Comparison of ENCODE assay signal across 7 mouse cellular contexts in the genomic region with DNA sequence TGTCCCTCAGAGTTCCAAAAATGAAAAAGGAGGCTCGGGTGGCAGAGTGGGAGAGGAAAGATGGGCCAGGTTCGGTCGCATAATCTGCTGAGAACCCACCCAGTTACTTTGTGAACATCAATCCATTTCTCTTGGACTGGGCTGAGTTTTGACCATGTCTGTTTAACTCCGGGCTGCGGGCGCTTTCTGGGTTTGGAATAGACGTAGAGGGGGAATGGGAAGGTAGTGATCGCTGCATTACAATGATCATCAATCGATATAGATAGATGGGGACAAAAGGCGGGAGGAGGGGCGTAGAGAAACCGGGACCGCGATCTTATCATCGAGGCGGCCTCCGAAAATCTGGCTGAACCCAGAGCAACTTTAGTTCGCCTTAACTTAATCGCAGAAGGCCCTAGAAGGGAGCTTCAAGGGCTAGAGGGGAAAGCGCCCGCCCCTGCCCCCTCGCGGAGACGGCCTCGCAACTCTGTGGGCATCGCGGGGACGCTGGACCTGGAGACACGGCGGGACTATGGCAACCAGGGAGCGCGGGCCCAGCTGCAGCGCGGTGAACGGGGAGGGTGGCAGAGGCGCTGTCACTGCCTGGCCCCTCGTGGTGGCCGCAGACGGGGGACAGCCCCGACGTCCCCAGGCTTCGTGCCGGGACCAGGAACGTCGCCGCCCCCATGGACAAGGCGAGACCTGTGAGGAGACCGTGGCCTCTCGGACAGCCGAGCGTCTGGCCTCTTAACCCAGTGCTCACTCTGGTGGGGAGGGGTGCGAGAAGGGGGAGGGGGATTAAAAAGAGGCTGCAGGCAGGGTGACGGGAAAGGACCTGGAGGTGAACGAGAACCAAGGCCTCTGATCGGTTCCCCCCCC. TPM values are rescaled to one million over a fixed set of nuclear protein-coding genes. Genes with fewer than 3 reads are reported as not detected.
A peak's percentile ranks its signal among the peaks of the same experiment; 100 is the strongest.
DNase-seq lines count a peak whose midpoint lies in the region; ATAC-seq and TF ChIP-seq lines count a peak whose summit lies in the region.

No protein-coding gene starts in this region.

- H3K4me3 ChIP-seq in lung, postnatal 0 days (ENCODE audit: low read depth, low read length): peak overlapping the region; percentile 0; the same call in 1 of the 2 replicates
- H3K4me3 ChIP-seq in forebrain, embryonic 13.5 days: peak overlapping the region; percentile 36
- peak overlapping the region; percentile 35 for H3K4me3 ChIP-seq in limb, embryonic 13.5 days
- peak overlapping the region; percentile 10; the same call in 1 of the 2 replicates for H3K4me3 ChIP-seq in stomach, embryonic 14.5 days (ENCODE audit: low read depth, low read length)

- DNase-seq in lung, postnatal 0 days (ENCODE audit: low spot score): no peak
- no peak for DNase-seq in lung, postnatal 25 days (ENCODE audit: low spot score)
- DNase-seq in T-cell, adult 2 months (ENCODE audit: low spot score): no peak
- no peak for DNase-seq in layer of hippocampus, adult 9-11 months

- H3K27ac ChIP-seq in lung, postnatal 0 days (ENCODE audit: low read length): no peak overlapping the region
- H3K27ac ChIP-seq in forebrain, embryonic 13.5 days: peak overlapping the region; percentile 51; the same call in 1 of the 2 replicates
- no peak overlapping the region; the same call in 1 of the 2 replicates for H3K27ac ChIP-seq in limb, embryonic 13.5 days
- H3K27ac ChIP-seq in stomach, embryonic 14.5 days (ENCODE audit: low read length): no peak overlapping the region

- no peaks in the 10 kb centered on the region for H3K36me3 ChIP-seq in lung, postnatal 0 days (ENCODE audit: insufficient read depth, low read length)
- peaks cover 29% of the 10 kb centered on the region for H3K36me3 ChIP-seq in forebrain, embryonic 13.5 days (ENCODE audit: poor library complexity, severe bottlenecking)
- peaks cover 24% of the 10 kb centered on the region for H3K36me3 ChIP-seq in limb, embryonic 13.5 days
- no peaks in the 10 kb centered on the region for H3K36me3 ChIP-seq in stomach, embryonic 14.5 days (ENCODE audit: control insufficient read depth, insufficient read depth, low read length)

- no peak overlapping the region for H3K9ac ChIP-seq in lung, postnatal 0 days (replicated peaks; ENCODE audit: low read depth)
- H3K9ac ChIP-seq in forebrain, embryonic 13.5 days: peak overlapping the region; percentile 62
- H3K9ac ChIP-seq in limb, embryonic 13.5 days: peak overlapping the region; percentile 25
- H3K9ac ChIP-seq in stomach, embryonic 14.5 days (replicated peaks; ENCODE audit: low read depth, low read length): no peak overlapping the region

- peak; percentile 42 for TF ChIP-seq CTCF in lung, postnatal 0 days (IDR thresholded peaks at IDR 0.05)

- peak; percentile 52 for ATAC-seq in lung, postnatal 0 days
- ATAC-seq in forebrain, embryonic 13.5 days: peak; percentile 85
- ATAC-seq in limb, embryonic 13.5 days (ENCODE audit: low FRiP score, low read depth): peak; percentile 57
- ATAC-seq in stomach, embryonic 14.5 days (ENCODE audit: insufficient number of reproducible peaks, insufficient read depth, low FRiP score, low read depth): 0 out of 2 replicates have a peak, but pooled peaks have one; percentile 49

- WGBS in lung, postnatal 0 days: 9% methylated on average over 51 of the region's 55 CpGs
- 6% methylated on average over 52 of the region's 55 CpGs for WGBS in forebrain, embryonic 13.5 days
- 8% methylated on average over 53 of the region's 55 CpGs for WGBS in limb, embryonic 13.5 days
- 8% methylated on average over 54 of the region's 55 CpGs for WGBS in stomach, embryonic 14.5 days

- no peaks in the 10 kb centered on the region for H3K4me1 ChIP-seq in lung, postnatal 0 days (ENCODE audit: insufficient read depth, low read depth, low read length)
- peaks cover 61% of the 10 kb centered on the region for H3K4me1 ChIP-seq in forebrain, embryonic 13.5 days
- peaks cover 35% of the 10 kb centered on the region for H3K4me1 ChIP-seq in limb, embryonic 13.5 days
- H3K4me1 ChIP-seq in stomach, embryonic 14.5 days (ENCODE audit: control insufficient read depth, insufficient read depth, low read length): peaks cover 8% of the 10 kb centered on the region; the same call in 1 of the 2 replicates

- peak overlapping the region; percentile 42 for H3K4me2 ChIP-seq in lung, postnatal 0 days (replicated peaks; ENCODE audit: low read depth, low read length)
- peak overlapping the region; percentile 70 for H3K4me2 ChIP-seq in forebrain, embryonic 13.5 days
- H3K4me2 ChIP-seq in limb, embryonic 13.5 days (replicated peaks): peak overlapping the region; percentile 69
- peak overlapping the region; percentile 50 for H3K4me2 ChIP-seq in stomach, embryonic 14.5 days (replicated peaks; ENCODE audit: low read depth, low read length)

- no peak for TF ChIP-seq EP300 in lung, postnatal 0 days (IDR thresholded peaks at IDR 0.05)

- H3K9me3 ChIP-seq in lung, postnatal 0 days (ENCODE audit: low read length): no peaks in the 10 kb centered on the region
- H3K9me3 ChIP-seq in forebrain, embryonic 13.5 days (replicated peaks): no peaks in the 10 kb centered on the region
- H3K9me3 ChIP-seq in limb, embryonic 13.5 days: no peaks in the 10 kb centered on the region
- H3K9me3 ChIP-seq in stomach, embryonic 14.5 days (ENCODE audit: control insufficient read depth, low read depth, low read length): no peaks in the 10 kb centered on the region

- H3K27me3 ChIP-seq in lung, postnatal 0 days (replicated peaks; ENCODE audit: insufficient read depth, low read length): peaks cover 33% of the 10 kb centered on the region
- H3K27me3 ChIP-seq in forebrain, embryonic 13.5 days: no peaks in the 10 kb centered on the region
- H3K27me3 ChIP-seq in limb, embryonic 13.5 days: peaks cover 45% of the 10 kb centered on the region
- peaks cover 8% of the 10 kb centered on the region for H3K27me3 ChIP-seq in stomach, embryonic 14.5 days (ENCODE audit: control insufficient read depth, insufficient read depth, low read length)

RNA-seq across cellular contexts. Expression of gene Sall1, which starts 18.5 kb away (rescaled TPM):
- 0.02 TPM in 1 of 2 replicates, not detected in the other for polyA plus RNA-seq in lung, postnatal 0 days (2015; fragmentation: Nextera tagmentation; extraction: Ambion mirVana)
- polyA plus RNA-seq in forebrain, embryonic 13.5 days (2015; fragmentation: Nextera tagmentation; extraction: Ambion mirVana): 26.2 and 27.4 TPM in 2 replicates
- polyA plus RNA-seq in limb, embryonic 13.5 days (2015; fragmentation: Nextera tagmentation; extraction: Ambion mirVana): 13.2 and 15.3 TPM in 2 replicates
- polyA plus RNA-seq in stomach, embryonic 14.5 days (2014; fragmentation: Nextera tagmentation; extraction: Ambion mirVana): 0.52 and 0.62 TPM in 2 replicates

Comparison
In these comparisons a context has a peak if more than half of its experiments do, and no peak if none do; other contexts are left out.
1. H3K9ac ChIP-seq: peak in forebrain, embryonic 13.5 days (single experiment) and limb, embryonic 13.5 days (single experiment); none in lung, postnatal 0 days (single experiment) and stomach, embryonic 14.5 days (single experiment).
2. Peak in every context shown above with its lines, with median percentiles within 50 percentile points of each other: ATAC-seq, H3K4me2 ChIP-seq and H3K4me3 ChIP-seq.